Mouse (Mus musculus) myocyte (in vitro differentiated cells): Measurements from ENCODE around the gene Pikfyve. TPM values are rescaled to one million over a fixed set of nuclear protein-coding genes. Genes with fewer than 3 reads are reported as not detected.

Source experiments
- H3K27me3 ChIP-seq: one replicate; pipeline ENCODE4 v1.6.1; 2011; ENCODE audit not compliant: control insufficient read depth, insufficient read depth, insufficient read length
- H3K36me3 ChIP-seq: one replicate; pipeline ENCODE4 v1.6.1; 2011; ENCODE audit not compliant: control insufficient read depth, insufficient read depth
- H3K4me2 ChIP-seq: one replicate; pipeline ENCODE4 v1.6.1; 2011; ENCODE audit warnings: low read depth, control low read depth
- H3K4me3 ChIP-seq: one replicate; pipeline ENCODE4 v1.5.1; 2011; ENCODE audit warnings: mild to moderate bottlenecking, control low read depth, moderate library complexity
- H3K79me2 ChIP-seq: one replicate; pipeline ENCODE4 v1.6.1; 2011; ENCODE audit not compliant: control insufficient read depth, insufficient read depth
- H3ac ChIP-seq: one replicate; pipeline ENCODE4 v1.6.1; 2011; ENCODE audit not compliant: control insufficient read depth, insufficient read length
- CEBPB ChIP-seq: IDR thresholded peaks from 2 replicates; pipeline ENCODE4 v1.6.1; 2011; ENCODE audit warnings: mild to moderate bottlenecking, moderate library complexity; ENCODE audit not compliant: poor library complexity, insufficient read depth, severe bottlenecking
- E2F4 ChIP-seq: IDR thresholded peaks from one replicate; pipeline ENCODE4 v1.6.1; 2011; ENCODE audit warnings: mild to moderate bottlenecking, control low read depth, moderate library complexity; ENCODE audit not compliant: insufficient read depth
- MAX ChIP-seq: IDR thresholded peaks from one replicate; pipeline ENCODE4 v1.6.1; 2011; ENCODE audit warnings: low read depth, mild to moderate bottlenecking, control low read depth
- MYOD1 ChIP-seq, 3 experiments: IDR thresholded peaks; one replicate each; pipeline ENCODE4 v1.6.1; 2011; ENCODE audit warnings: control low read depth in 2 of 3, low read depth in 2 of 3, mild to moderate bottlenecking in 2 of 3, moderate library complexity in 1 of 3; ENCODE audit not compliant: insufficient read length in 2 of 3, control insufficient read depth in 1 of 3
- MYOG ChIP-seq, 3 experiments: IDR thresholded peaks; one replicate each; pipeline ENCODE4 v1.6.1; 2011; ENCODE audit warnings: control low read depth in 2 of 3, low read depth in 2 of 3, mild to moderate bottlenecking in 2 of 3; ENCODE audit not compliant: insufficient read length in 2 of 3, control insufficient read depth in 1 of 3, insufficient read depth in 1 of 3
- POLR2A ChIP-seq: IDR thresholded peaks from one replicate; pipeline ENCODE4 v1.6.1; 2011; ENCODE audit warnings: low read depth, mild to moderate bottlenecking, control low read depth, moderate library complexity; ENCODE audit not compliant: insufficient read length
- POLR2AphosphoS2 ChIP-seq: IDR thresholded peaks from one replicate; pipeline ENCODE4 v1.6.1; 2011; ENCODE audit warnings: low read depth, control low read depth; ENCODE audit not compliant: insufficient read length
- REST ChIP-seq: IDR thresholded peaks from one replicate; pipeline ENCODE4 v1.6.1; 2011; ENCODE audit warnings: mild to moderate bottlenecking, control low read depth, moderate library complexity; ENCODE audit not compliant: insufficient read depth, insufficient read length
- SRF ChIP-seq: IDR thresholded peaks from one replicate; pipeline ENCODE4 v1.6.1; 2011; ENCODE audit warnings: low read depth; ENCODE audit not compliant: control insufficient read depth, insufficient read length
- TCF12 ChIP-seq: IDR thresholded peaks from one replicate; pipeline ENCODE4 v1.6.1; 2011; ENCODE audit warnings: mild to moderate bottlenecking, control low read depth; ENCODE audit not compliant: poor library complexity, insufficient read depth, severe bottlenecking
- TCF3 ChIP-seq: IDR thresholded peaks from one replicate; pipeline ENCODE4 v1.6.1; 2011; ENCODE audit warnings: low read depth, control low read depth; ENCODE audit not compliant: insufficient read length
- USF1 ChIP-seq: IDR thresholded peaks from one replicate; pipeline ENCODE4 v1.6.1; 2011; ENCODE audit warnings: low read depth, mild to moderate bottlenecking, control low read depth, moderate library complexity
- polyA plus RNA-seq: library from polyadenylated mRNA; unstranded; fragments of >200 nt; fragmentation: generic; extraction: Trizol; gene quantifications from one replicate; pipeline ENCODE4 v1.2.1, GENCODE M21; 2012; ENCODE audit warnings: missing spikeins

The Pikfyve gene
- polyA plus RNA-seq, 1 experiment = 4.2 TPM

DNA sequence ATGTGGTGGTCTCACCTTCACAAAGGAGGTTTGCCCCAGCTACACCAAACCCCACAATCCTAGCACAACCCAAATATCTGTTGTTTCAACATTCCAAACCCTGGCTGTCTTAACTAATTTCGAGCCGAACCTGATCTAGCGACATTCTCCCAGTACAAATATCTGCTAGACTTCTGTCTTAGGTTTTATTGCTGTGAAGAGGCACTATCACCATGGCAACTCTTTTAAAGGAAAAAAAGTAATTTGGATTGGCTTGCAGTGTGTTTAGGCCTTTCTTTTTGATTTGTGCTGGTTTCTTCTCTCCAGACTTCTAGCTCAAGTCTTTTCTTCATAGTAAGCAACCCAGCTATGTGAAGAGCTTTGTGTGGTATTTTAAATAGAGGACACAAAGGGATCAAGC is 94.0 kb downstream of the Pikfyve start:
- no peak overlapping the region for H3K4me2 ChIP-seq
- H3ac ChIP-seq = no peak overlapping the region
- H3K27me3 ChIP-seq = no peaks in the 10 kb centered on the region
- H3K4me3 ChIP-seq = no peak overlapping the region
- H3K79me2 ChIP-seq = no peaks in the 10 kb centered on the region
- TF ChIP-seq MYOG (IDR thresholded peaks at IDR 0.05; ENCODE audit: control insufficient read depth in 1 of 3, insufficient read depth in 1 of 3, insufficient read length in 2 of 3, low read depth in 2 of 3) = no peak
- no peak for TF ChIP-seq POLR2A
- no peak for TF ChIP-seq CEBPB
- no peak for TF ChIP-seq TCF12
- no peak for TF ChIP-seq TCF3
- no peak for TF ChIP-seq MAX
- no peak for TF ChIP-seq MYOD1 (IDR thresholded peaks at IDR 0.05; ENCODE audit: control insufficient read depth in 1 of 3, insufficient read length in 2 of 3, low read depth in 2 of 3)
- no peak for TF ChIP-seq REST
- TF ChIP-seq USF1 = no peak
- no peak for TF ChIP-seq SRF
- no peak for TF ChIP-seq E2F4
- no peak for TF ChIP-seq POLR2AphosphoS2
- peaks cover 7% of the 10 kb centered on the region for H3K36me3 ChIP-seq

DNA sequence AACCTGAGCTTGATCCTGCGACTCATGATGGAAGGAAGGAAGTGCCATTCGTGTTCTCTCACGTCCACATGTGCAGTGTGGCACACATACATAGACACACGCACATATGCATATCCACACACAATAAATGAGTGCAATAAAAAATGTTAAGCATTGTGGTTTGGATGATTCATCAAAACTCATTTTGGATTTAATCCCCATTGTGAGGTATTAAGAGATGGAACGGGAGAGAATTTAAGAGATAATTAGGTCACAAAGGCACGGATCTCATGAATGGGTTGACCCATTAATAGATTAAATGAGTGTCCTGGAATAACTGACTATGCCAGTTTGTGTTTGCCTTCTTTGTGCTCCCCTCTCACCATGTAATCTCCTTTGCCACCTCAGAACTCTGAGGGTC is 95.3 kb downstream of the Pikfyve start, which contains the start of gene Pth2r:
Pth2r (plus strand) TSS at position 301 of the 400 bp plus-strand sequence.
- no peak within 1 kb of the TSS for H3ac ChIP-seq
- H3K27me3 ChIP-seq = no peaks in the 10 kb centered on the region
- no peak within 1 kb of the TSS for H3K4me2 ChIP-seq
- no peak within 1 kb of the TSS for H3K4me3 ChIP-seq
- TF ChIP-seq TCF12 (no peak), USF1 (no peak), MYOD1 (IDR thresholded peaks at IDR 0.05; ENCODE audit: control insufficient read depth in 1 of 3, insufficient read length in 2 of 3, low read depth in 2 of 3) (no peak), POLR2A (no peak), REST (no peak), MAX (no peak)
- H3K79me2 ChIP-seq = no peaks in the 10 kb centered on the region
- H3K36me3 ChIP-seq = peaks cover 1% of the 10 kb centered on the region

DNA sequence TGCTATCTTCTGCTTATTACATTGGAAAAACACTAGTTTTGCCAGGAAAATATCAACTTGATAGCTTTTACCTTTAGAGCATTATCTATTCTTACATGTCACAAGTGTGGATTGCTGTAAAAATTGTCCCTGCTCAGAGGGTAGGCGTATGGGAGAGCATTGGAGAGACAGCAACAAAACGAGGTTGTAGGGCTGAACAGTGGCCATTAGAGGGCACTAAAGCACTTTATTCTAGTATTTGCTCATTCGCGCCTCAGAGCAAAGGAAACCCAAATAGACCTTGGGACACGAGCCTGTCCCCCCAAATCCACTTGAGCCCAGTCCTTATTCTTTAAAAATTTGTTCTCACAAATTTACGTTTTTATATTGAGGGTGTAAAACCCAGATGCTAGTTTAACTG is 96.3 kb downstream of the Pikfyve start:
- Histone ChIP-seq H3ac (no peak overlapping the region), H3K79me2 (no peaks in the 10 kb centered on the region), H3K36me3 (no peaks in the 10 kb centered on the region), H3K4me2 (no peak overlapping the region), H3K27me3 (no peaks in the 10 kb centered on the region), H3K4me3 (no peak overlapping the region)
- TF ChIP-seq POLR2AphosphoS2 (no peak), REST (no peak), E2F4 (no peak), CEBPB (no peak), MAX (no peak), POLR2A (no peak), USF1 (no peak), MYOD1 (IDR thresholded peaks at IDR 0.05; ENCODE audit: control insufficient read depth in 1 of 3, insufficient read length in 2 of 3, low read depth in 2 of 3) (no peak), TCF12 (no peak), TCF3 (no peak), SRF (no peak), MYOG (IDR thresholded peaks at IDR 0.05; ENCODE audit: control insufficient read depth in 1 of 3, insufficient read depth in 1 of 3, insufficient read length in 2 of 3, low read depth in 2 of 3) (no peak)

DNA sequence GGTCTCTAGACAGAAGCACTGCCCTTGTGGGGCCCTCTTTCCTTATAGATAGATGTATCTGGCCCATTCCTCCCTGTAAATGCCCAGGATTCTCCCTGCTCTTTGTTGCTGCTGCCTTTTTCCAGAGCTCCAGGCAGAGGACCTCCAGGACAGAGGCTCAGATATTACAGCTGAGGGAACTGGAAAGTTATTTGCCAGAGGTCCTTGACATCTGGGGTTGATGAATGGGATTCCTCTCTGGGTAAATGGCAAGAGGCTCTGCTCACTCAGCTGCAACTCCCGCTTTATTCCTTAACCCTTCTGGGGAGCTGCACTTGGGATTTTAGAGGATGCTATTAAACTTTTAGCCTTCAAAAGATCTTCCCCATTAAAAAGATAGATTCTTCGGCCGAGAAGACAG is 122.0 kb downstream of the Pikfyve start:
- no peaks in the 10 kb centered on the region for H3K79me2 ChIP-seq
- no peak overlapping the region for H3ac ChIP-seq
- no peaks in the 10 kb centered on the region for H3K36me3 ChIP-seq
- peaks cover 10% of the 10 kb centered on the region for H3K27me3 ChIP-seq
- TF ChIP-seq USF1 (no peak), SRF (no peak), TCF12 (no peak), TCF3 (no peak), CEBPB (no peak), MYOD1 (IDR thresholded peaks at IDR 0.05; ENCODE audit: control insufficient read depth in 1 of 3, insufficient read length in 2 of 3, low read depth in 2 of 3) (no peak), E2F4 (no peak), MYOG (IDR thresholded peaks at IDR 0.05; ENCODE audit: control insufficient read depth in 1 of 3, insufficient read depth in 1 of 3, insufficient read length in 2 of 3, low read depth in 2 of 3) (no peak), REST (no peak), MAX (no peak), POLR2A (no peak)
- H3K4me2 ChIP-seq = no peak overlapping the region
- no peak overlapping the region for H3K4me3 ChIP-seq

DNA sequence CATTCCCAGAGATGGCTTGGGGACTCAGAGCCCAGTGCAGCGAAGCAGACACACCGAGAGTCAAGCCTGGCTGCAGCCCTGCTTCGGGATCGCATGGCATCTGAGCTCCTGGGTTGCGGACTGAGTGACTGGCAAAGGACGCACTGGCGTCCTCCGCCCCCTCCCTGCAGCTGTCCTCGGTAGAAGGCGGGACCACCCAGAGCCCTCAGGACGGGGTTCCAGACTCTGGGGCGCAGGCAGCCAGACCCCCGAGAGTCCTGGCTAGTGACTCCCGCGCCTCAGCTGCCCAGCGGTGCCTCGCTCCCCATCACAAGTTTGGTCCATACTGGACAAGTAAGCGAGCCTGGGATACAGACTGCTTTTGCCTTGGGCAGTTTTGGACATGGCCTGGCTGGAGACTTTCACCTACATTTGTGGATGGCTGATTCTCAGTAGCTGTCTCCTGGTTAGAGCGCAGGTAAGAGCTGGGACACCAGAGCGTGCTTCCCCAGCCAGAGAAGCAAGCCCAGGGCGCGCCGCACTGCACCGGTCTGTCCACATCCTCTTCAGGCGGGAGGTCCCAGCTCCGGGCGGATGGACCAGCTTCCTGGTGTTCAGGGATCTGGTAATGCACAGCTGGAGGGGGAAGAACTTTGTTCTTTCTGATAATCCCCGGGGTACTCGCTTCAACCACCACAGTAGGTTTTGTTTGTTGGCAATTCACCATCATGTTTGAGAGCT is 124.9 kb downstream of the Pikfyve start:
- Histone ChIP-seq H3K79me2 (no peaks in the 10 kb centered on the region), H3K27me3 (peaks cover 19% of the 10 kb centered on the region), H3K36me3 (no peaks in the 10 kb centered on the region), H3K4me2 (no peak overlapping the region), H3K4me3 (no peak overlapping the region), H3ac (no peak overlapping the region)
- no peak for TF ChIP-seq POLR2AphosphoS2
- peak in 1 of 3 experiments; percentile 7 for TF ChIP-seq MYOD1 (IDR thresholded peaks at IDR 0.05; ENCODE audit: control insufficient read depth in 1 of 3, insufficient read length in 2 of 3, low read depth in 2 of 3)
